Mouse (Mus musculus) intestine, postnatal 0 days (tissue): Measurements from ENCODE around the gene Acat3. TPM values are rescaled to one million over a fixed set of nuclear protein-coding genes. Genes with fewer than 3 reads are reported as not detected.

Experiments used
- ATAC-seq: fragments of 200-750 bp; cut with Nextera tagmentation; 2 replicates; pipeline ENCODE4 v1.8.0; 2017; ENCODE audit warnings: mild to moderate bottlenecking, moderate TSS enrichment, moderate library complexity
- H3K27ac ChIP-seq: fragments of 300-500 bp; sonication (generic); 2 replicates; pipeline ENCODE4 v1.5.1; 2014; ENCODE audit warnings: mild to moderate bottlenecking, low read depth, low read length, moderate library complexity
- H3K27me3 ChIP-seq: fragments of 300-500 bp; sonication (generic); replicated peaks from 2 replicates; pipeline ENCODE4 v1.6.1; 2014; ENCODE audit warnings: low read length, mixed read lengths; ENCODE audit not compliant: control insufficient read depth, insufficient read depth
- H3K36me3 ChIP-seq: fragments of 300-500 bp; sonication (generic); 2 replicates; pipeline ENCODE4 v1.6.1; 2014; ENCODE audit warnings: mild to moderate bottlenecking, moderate library complexity; ENCODE audit not compliant: control insufficient read depth, insufficient read depth
- H3K4me1 ChIP-seq: fragments of 300-500 bp; sonication (generic); replicated peaks from 2 replicates; pipeline ENCODE4 v1.6.1; 2014; ENCODE audit warnings: antibody characterized with exemption, low read length, mixed read lengths; ENCODE audit not compliant: control insufficient read depth, insufficient read depth
- H3K4me2 ChIP-seq: fragments of 300-500 bp; sonication (generic); replicated peaks from 2 replicates; pipeline ENCODE4 v1.6.1; 2014; ENCODE audit warnings: low read depth, mild to moderate bottlenecking, moderate library complexity
- H3K4me3 ChIP-seq: fragments of 300-500 bp; sonication (generic); 2 replicates; pipeline ENCODE4 v1.5.1; 2014; ENCODE audit warnings: low read depth, low read length
- H3K9ac ChIP-seq: fragments of 300-500 bp; sonication (generic); 2 replicates; pipeline ENCODE4 v1.6.1; 2014; ENCODE audit warnings: mild to moderate bottlenecking, low read depth, low read length
- H3K9me3 ChIP-seq: fragments of 300-500 bp; sonication (generic); 2 replicates; pipeline ENCODE4 v1.6.1; 2016; ENCODE audit warnings: mixed run types; ENCODE audit not compliant: control insufficient read depth
- CTCF ChIP-seq: sonication (generic); IDR thresholded peaks from 2 replicates; pipeline ENCODE4 v1.5.1; 2016; ENCODE audit warnings: low read depth, mild to moderate bottlenecking, control low read depth, antibody characterized with exemption, moderate library complexity
- WGBS: fragments of 180-500 bp; shearing (Covaris S2); extraction: QIAGEN DNeasy Blood & Tissue Kit; methylation state at CpG from one replicate; pipeline ENCODE4 v1.1.7; 2014; 5-methylcytosine and 5-hydroxymethylcytosine counted together
- polyA plus RNA-seq: library from polyadenylated mRNA; unstranded; fragments of >200 nt; fragmentation: Nextera tagmentation; extraction: Ambion mirVana; gene quantifications from 2 replicates; pipeline ENCODE4 v1.2.1, GENCODE M21; 2015

Gene Acat3
- polyA plus RNA-seq, 1 experiment from 2014 or later = 0.18 TPM

DNA sequence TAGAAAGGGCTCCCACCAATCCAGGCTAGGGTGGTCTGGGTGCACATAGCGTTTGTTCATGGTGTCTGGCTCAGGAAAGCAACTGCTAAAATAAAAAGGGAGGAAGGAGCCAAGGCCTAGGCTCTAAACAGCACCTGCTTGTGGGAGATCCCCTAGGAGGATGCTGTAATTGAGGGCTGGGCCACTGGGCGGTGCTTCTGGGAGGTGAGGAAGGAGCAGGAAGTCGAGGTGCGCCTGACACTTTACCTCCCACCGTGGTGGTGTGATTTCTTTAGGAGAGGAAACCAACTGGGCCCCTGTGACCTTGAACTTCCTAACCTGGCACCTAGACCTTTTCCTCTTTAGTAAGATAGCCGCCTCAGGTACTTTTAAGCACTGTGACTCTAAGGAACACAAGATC, 53.8 kb downstream of the Acat3 start:
- Histone ChIP-seq H3K36me3 (peaks cover 9% of the 10 kb centered on the region; the same call in 1 of the 2 replicates), H3K9me3 (no peaks in the 10 kb centered on the region), H3K4me3 (no peak overlapping the region), H3K4me1 (no peaks in the 10 kb centered on the region), H3K4me2 (no peak overlapping the region), H3K9ac (no peak overlapping the region), H3K27ac (no peak overlapping the region), H3K27me3 (no peaks in the 10 kb centered on the region)
- 32% methylated on average over 6 of the region's 6 CpGs for WGBS
- no peak for ATAC-seq
- TF ChIP-seq CTCF = peak; percentile 26

DNA sequence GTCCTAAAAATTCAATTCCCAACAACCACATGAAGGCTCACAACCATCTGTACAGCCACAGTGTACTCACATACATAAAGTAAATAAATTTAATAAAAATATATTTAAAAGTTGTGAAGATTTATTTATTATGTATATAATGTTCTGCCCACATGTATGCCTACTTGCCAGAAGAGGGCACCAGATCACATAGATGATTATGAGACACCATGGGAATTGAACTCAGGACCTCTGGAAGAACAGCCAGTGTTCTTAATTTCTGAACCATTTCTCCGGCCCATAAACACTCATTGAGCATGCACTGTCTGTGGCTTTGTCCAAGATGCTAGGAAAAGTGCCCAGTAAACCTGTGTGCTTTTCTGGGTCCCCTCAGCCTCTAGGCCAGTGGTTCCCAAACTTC, 59.2 kb downstream of the Acat3 start:
- H3K27me3 ChIP-seq = no peaks in the 10 kb centered on the region
- TF ChIP-seq CTCF = peak; percentile 39
- no peak for ATAC-seq
- no peak overlapping the region for H3K4me3 ChIP-seq
- no peak overlapping the region for H3K9ac ChIP-seq
- no peak overlapping the region for H3K4me2 ChIP-seq
- WGBS = 91% methylated on average over 1 of the region's 1 CpGs
- no peaks in the 10 kb centered on the region for H3K9me3 ChIP-seq
- H3K36me3 ChIP-seq = no peaks in the 10 kb centered on the region
- H3K4me1 ChIP-seq = no peaks in the 10 kb centered on the region
- no peak overlapping the region for H3K27ac ChIP-seq

DNA sequence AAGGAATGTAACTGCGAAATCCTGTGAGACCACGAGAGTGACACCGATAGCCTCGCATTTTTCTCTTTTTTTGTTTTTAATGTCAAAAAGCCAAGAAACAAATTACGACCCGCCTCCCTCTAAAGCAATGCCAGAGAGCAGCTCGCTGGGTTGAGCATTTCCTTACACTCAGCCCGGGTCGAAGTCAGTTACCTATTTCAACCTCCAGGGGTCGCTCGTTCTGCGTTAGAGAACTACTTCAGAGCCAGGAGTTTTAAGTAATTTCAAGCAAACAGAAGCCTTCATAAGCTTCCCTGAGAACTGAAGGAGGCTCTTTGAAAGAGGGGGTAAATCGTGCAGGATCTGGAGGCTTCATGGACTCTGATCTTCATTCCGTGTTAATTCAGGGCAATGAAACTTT, 60.2 kb downstream of the Acat3 start:
- H3K4me2 ChIP-seq = peak overlapping the region; percentile 57
- H3K27ac ChIP-seq = no peak overlapping the region
- peak; percentile 57; the same call in 1 of the 2 replicates for ATAC-seq
- no peaks in the 10 kb centered on the region for H3K4me1 ChIP-seq
- H3K4me3 ChIP-seq = peak overlapping the region; percentile 9; the same call in 1 of the 2 replicates
- TF ChIP-seq CTCF = peak; percentile 88
- H3K9ac ChIP-seq = no peak overlapping the region
- H3K36me3 ChIP-seq = no peaks in the 10 kb centered on the region
- H3K9me3 ChIP-seq = no peaks in the 10 kb centered on the region
- 2% methylated on average over 14 of the region's 14 CpGs for WGBS
- no peaks in the 10 kb centered on the region for H3K27me3 ChIP-seq

DNA sequence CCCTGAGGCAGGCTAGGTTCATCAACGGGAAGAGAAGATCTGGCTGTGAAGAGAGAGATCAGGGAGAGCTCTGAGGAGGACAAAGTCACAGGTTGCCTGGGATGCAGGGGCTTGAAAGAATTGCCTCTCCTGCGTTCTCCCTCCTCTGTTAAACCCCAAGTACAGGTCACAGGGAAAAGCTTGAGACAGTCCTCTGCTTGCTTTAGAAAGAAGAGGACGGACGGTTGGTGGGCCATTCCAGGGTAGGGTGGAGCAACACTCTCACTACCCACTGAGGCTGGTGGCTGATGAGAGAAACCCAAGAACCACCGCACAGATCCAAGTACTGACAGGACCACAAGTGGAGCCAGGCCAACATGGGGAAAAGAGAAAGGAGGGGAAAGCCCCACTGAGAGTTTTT, 64.7 kb downstream of the Acat3 start, which contains the start of gene Mrgprh:
TSS of gene Mrgprh (plus strand) at position 301 of the 400 bp plus-strand sequence.
- no peaks in the 10 kb centered on the region for H3K9me3 ChIP-seq
- H3K36me3 ChIP-seq = no peaks in the 10 kb centered on the region
- H3K27me3 ChIP-seq = no peaks in the 10 kb centered on the region
- TF ChIP-seq CTCF = no peak
- no peak for ATAC-seq
- no peak within 1 kb of the TSS for H3K4me3 ChIP-seq
- H3K9ac ChIP-seq = no peak within 1 kb of the TSS
- no peak within 1 kb of the TSS for H3K27ac ChIP-seq
- WGBS = 76% methylated on average over 5 of the region's 5 CpGs
- H3K4me1 ChIP-seq = no peaks in the 10 kb centered on the region
- H3K4me2 ChIP-seq = no peak within 1 kb of the TSS

Other genes with a start within 250 kb of the Acat3 start
- 25.1 and 28.7 TPM in 2 replicates for gene Igf2r, start 170.9 kb downstream of the Acat3 start, polyA plus RNA-seq
- gene Mas1, start 72.5 kb downstream of the Acat3 start, polyA plus RNA-seq = 0.10 and 0.16 TPM in 2 replicates
- not detected in 2 replicates for gene Mrgprh, start 64.6 kb downstream of the Acat3 start, polyA plus RNA-seq
- 0.48 and 0.54 TPM in 2 replicates for gene Pnldc1, start 30.4 kb downstream of the Acat3 start, polyA plus RNA-seq
- gene Tcp1, start 24.9 kb downstream of the Acat3 start, polyA plus RNA-seq = 143 and 144 TPM in 2 replicates
- 112 and 121 TPM in 2 replicates for gene Mrpl18, start 24.3 kb downstream of the Acat3 start, polyA plus RNA-seq
- gene Acat2, start 20.1 kb upstream of the Acat3 start, polyA plus RNA-seq = 62.7 and 69.3 TPM in 2 replicates
- 86.8 and 87.2 TPM in 2 replicates for gene Wtap, start 53.6 kb upstream of the Acat3 start, polyA plus RNA-seq
- 125 and 138 TPM in 2 replicates for gene Sod2, start 66.2 kb upstream of the Acat3 start, polyA plus RNA-seq
- gene Gpr31b, start 111.7 kb upstream of the Acat3 start, polyA plus RNA-seq = 0.13 TPM in 1 of 2 replicates, not detected in the other
- 0.07 and 0.10 TPM in 2 replicates for gene Tcp10b, start 120.5 kb upstream of the Acat3 start, polyA plus RNA-seq
- 0.16 and 0.20 TPM in 2 replicates for gene Unc93a, start 191.2 kb upstream of the Acat3 start, polyA plus RNA-seq